Mouse (Mus musculus): ENCODE measurements around the gene Commd3.

Gene Commd3

DNA sequence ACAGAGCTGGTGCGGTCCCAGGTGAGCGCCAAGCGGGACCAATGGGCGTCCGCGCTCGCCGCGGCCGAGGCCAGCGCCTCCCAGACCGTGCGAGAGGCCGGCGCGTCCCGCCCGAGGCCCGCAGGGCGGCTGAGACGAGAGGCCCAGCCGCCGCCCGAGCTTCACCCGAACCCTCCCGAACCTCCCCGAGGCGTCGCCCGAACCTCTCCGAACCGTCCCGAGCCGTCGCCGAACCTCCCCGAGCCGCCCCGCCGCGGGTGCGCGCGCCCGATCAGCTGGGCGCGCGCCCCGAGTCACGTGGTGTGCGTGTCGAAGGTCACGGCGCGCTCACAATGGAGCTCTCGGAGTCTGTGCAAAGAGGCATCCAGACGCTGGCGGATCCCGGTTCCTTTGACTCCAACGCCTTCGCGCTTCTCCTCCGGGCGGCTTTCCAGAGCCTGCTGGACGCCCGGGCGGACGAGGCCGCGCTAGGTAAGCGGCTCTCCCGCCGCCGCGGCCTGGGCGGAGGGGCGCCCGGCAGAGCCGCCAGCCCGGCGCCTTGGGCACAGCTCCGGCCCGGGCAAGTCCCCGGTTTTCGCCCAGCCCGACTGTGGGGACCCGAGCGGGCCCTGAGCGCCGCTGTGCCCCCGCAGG, at the start of gene Commd3:
Gene Commd3, plus strand, starts transcription at position 252 of the 633 bp plus-strand sequence.
- DNase-seq (ENCODE audit: low read depth in 1 of 2, low spot score in 2 of 2) = peak; percentile 59 to 87

DNA sequence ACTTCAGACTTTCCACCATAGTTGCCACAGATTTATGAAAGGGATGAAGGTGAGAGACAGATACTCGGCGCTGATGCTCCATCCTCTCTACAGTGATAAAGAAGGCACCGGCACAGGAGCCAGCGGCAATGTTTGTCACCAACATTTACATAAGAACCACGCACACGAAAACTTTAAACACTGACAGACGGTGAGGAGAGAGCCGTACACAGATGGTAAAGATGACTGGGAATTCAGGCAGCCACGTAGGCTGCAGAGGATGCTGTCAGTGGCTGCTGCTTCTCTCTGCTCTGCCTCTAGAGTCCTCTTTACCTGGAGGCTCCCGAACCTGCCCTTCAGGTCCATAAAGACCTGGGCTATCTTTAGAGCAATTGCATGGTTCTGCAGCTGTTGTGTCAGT, 49.0 kb upstream of the Commd3 start:
- no peak for DNase-seq (ENCODE audit: low read depth in 1 of 2, low spot score in 2 of 2)

- DNase-seq (ENCODE audit: low read depth in 1 of 2, low spot score in 2 of 2) = no peak
Observed at GRCm38 (mm10) chr2:18630547-18630946, 41.6 kb upstream of the Commd3 start.

GRCm38 (mm10) chr2:18635052-18635451, 37.1 kb upstream of the Commd3 start:
- no peak for DNase-seq (ENCODE audit: low read depth in 1 of 2, low spot score in 2 of 2)

- DNase-seq (ENCODE audit: low read depth in 1 of 2, low spot score in 2 of 2) = no peak
Observed at GRCm38 (mm10) chr2:18648563-18648962, 23.6 kb upstream of the Commd3 start.

DNA sequence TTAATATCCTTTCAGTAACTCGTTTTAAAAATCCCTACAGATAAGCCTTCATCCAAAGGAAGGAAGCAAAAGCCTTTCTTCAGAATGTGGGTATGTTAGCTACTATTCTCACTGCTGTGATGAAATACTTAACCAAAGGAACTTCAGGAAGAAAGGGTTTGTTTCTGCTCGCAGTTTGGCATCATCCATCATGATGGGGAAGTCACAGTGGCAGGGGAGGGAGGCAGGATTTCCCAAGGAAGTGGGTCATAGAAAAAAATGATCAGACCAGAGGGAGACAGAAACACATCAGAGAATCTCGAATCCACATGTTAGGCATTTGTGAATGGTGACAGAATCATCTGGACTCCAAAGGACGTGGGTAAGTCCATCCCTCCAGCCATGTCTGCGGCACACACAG, 17.4 kb upstream of the Commd3 start:
- DNase-seq (ENCODE audit: low read depth in 1 of 2, low spot score in 2 of 2) = no peak

DNA sequence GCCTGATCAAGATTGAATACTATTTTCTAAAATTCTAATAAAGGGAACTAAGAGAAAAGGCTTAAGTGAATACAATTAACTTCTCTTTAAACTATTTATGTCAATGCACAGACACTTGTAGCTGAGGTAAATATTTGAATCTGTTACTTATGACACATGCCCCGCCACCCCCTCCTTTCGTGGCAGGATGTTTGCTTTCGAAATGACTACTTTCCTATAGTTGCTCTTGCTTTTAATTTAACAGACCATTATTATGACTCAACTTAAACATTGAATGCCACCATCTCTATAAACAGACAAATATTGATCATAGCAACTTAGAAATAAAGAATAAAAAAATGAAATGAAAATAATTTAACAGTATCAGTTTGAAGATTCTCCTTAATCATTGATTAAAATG, 8.2 kb upstream of the Commd3 start:
- DNase-seq (ENCODE audit: low read depth in 1 of 2, low spot score in 2 of 2) = no peak

- no peak for DNase-seq (ENCODE audit: low read depth in 1 of 2, low spot score in 2 of 2)
Observed at GRCm38 (mm10) chr2:18671041-18671440, 1.1 kb upstream of the Commd3 start.

GRCm38 (mm10) chr2:18672766-18673164, 581 bp downstream of the Commd3 start:
- no peak for DNase-seq (ENCODE audit: low read depth in 1 of 2, low spot score in 2 of 2)

GRCm38 (mm10) chr2:18673766-18674165, 1.6 kb downstream of the Commd3 start:
- no peak for DNase-seq (ENCODE audit: low read depth in 1 of 2, low spot score in 2 of 2)

DNA sequence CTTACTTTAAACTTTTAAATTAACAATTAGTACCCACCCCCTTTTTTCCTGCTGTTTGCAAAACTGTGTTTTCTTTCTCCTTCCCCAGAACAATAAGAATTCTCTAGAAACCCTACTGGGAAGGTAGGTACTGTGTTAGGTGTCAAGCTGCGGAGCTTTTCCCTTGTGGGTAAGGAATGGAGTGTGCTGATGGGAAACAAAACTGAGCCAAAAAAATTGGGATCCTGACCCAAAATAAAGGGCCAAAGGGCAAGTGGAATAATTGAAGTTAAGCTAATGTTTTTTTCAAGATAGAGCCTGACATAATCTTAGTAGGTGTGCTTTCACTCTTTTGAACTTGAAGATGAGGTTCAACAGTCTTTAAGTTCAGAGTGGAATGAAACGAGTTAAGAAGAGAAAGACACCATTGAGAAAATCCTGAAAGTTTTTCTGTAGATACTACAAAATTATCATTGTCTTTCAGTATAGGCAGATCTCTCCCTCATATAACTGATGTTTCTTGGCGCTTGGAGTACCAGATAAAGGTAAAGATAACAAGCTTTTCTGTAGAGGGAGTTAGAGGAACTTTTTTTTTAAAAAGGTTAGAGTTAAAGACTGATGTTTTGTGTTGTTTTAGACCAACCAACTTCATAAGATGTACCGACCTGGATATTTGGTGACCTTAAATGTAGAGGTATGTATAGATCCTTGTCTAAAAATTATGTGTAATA, 2.2 kb downstream of the Commd3 start:
- no peak for DNase-seq (ENCODE audit: low read depth in 1 of 2, low spot score in 2 of 2)

DNA sequence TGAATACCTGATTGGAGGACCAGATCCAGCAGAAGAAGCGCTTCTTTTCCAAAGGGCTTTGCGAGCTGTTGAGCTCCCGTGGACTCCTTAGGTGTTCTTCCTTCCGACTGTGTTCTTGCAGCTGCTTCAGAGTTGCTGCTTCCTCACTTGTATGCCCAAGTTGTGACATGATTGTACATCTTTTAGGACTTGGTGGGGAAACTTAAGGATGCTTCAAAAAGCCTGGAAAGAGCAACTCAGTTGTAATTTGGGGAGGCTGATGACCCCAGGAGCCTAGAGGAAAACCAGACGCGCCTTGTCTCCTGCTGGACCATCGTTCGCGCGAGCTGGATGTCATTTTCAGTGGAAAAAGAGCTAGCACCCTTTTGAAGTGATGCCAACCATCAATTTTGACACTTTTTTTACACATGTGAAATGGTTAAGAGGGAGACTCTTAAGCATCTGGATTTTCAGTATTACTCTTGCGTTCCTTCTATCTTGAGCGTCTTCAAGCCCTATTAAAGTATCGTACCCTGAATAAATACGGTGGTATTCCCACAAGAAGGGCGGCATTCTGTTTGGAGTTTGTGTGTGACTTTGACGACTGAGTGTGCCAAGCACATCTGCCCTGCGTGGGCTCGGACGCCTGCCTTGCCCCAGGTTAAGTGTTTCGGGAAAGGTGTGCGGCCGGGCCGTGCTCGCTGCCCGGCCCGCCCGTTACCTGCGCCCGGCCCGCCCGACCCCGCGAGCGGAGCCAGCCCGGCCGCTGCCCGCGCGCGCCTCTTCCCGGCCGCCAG, 3.7 kb downstream of the Commd3 start:
- DNase-seq (ENCODE audit: low read depth in 1 of 2, low spot score in 2 of 2) = no peak

DNA sequence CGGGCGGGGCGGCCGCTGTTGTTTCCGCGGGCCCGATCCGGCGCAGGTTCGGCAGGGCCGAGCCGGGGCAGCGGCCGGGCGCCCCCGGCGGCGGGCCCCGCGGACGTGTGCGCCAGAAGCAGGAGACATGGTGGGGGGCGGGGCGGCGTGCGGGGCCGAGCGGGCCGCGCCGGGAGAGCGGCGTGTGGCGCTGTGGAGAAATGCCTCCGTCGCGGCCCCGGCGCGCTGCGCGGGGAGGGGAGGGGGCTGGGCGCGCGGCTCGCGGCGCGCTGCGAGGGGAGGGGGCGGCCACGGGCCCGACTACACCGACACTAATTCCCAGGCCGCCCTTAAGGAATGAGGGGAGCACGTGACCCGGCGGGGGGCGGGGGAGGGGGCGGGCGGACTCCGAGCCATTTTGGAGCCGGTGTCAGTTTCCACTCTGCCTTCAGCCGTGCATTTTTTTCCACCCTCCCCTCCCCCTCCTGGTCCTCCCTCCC, 4.3 kb downstream of the Commd3 start:
- DNase-seq (ENCODE audit: low read depth in 1 of 2, low spot score in 2 of 2) = peak in 1 of 2 experiments; percentile 41

DNA sequence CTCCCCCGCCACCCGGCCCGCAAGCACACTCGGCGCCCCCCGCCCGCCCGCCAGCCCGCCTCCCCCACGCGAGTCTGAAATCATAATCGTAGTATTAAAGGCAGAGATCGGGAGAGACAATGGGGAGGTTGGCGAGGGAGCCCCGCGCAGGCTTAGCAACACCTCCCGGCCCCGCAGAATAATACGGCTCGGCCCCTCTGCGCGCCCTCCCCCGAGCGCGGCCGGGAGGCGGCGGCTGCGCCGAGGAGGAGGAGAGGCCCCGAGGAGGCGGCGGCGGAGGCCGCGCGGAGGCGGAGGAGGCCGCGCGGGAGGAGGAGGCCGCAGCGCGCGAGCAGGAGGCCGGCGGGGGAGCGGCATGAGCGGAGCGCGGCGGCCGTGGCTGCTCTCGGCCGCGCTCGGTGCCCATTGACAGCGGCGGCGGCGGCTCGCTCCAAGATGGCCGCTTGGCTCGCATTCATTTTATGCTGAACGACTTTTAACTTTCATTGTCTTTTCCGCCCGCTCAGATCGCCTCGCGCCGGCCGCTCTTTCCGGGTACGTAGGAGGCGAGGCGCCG, 4.8 kb downstream of the Commd3 start, which contains the start of gene Bmi1:
Gene Bmi1, plus strand, starts transcription at position 83 of the 556 bp plus-strand sequence.
- DNase-seq (ENCODE audit: low read depth in 1 of 2, low spot score in 2 of 2) = no peak

GRCm38 (mm10) chr2:18677631-18678471, 5.7 kb downstream of the Commd3 start:
- no peak for DNase-seq (ENCODE audit: low read depth in 1 of 2, low spot score in 2 of 2)

DNA sequence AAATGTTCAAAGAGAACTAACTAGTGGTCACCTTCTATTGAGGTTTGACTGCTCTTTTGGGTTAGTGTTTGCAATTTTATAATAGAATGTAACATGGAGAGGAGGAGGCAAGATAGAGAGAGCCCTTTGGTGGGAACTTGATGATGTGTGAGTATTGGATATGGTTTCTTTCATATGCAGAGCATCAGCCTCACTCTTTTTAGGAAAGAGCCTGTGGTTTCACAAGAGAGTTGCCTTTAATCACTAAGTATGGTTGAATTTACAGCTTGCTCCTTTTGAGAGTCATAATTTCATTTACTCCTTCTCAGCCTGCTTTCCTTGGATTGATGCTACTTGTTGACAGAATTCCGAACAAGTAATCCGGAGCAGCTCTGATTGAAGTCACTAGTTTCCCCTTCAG, 7.5 kb downstream of the Commd3 start:
- DNase-seq (ENCODE audit: low read depth in 1 of 2, low spot score in 2 of 2) = no peak

DNA sequence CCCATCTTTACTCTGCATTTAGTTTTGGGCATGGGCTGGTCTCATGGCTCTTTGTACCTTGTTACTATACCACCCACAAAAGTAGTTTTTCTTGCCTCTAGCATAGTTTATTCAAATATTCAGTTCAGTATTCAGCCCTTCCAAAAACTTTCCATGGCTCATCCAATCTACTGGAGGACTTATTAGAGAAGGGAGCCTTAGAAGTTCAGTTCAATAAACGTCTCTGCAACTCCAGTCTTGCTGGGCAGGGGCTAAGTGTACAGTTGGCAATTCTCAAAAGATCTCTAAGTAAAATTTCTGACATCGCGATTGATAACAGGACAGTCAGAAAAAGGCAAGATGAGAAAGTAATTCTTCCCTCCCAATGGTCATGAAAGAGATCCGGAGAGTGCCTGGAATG, 8.3 kb downstream of the Commd3 start:
- DNase-seq (ENCODE audit: low read depth in 1 of 2, low spot score in 2 of 2) = no peak

GRCm38 (mm10) chr2:18680961-18681360, 8.8 kb downstream of the Commd3 start:
- DNase-seq (ENCODE audit: low read depth in 1 of 2, low spot score in 2 of 2) = peak in 1 of 2 experiments; percentile 58

DNA sequence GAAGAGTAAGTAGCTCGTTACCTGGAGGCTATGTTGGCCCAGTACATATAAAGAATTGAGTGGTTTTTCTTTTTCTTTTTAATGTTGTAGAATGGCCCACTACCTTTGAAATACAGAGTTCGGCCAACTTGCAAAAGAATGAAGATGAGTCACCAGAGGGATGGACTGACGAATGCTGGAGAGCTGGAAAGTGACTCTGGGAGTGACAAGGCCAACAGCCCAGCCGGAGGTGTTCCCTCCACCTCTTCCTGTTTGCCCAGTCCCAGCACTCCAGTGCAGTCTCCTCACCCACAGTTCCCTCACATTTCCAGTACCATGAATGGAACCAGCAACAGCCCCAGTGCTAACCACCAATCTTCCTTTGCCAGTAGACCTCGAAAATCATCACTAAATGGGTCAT, 11.9 kb downstream of the Commd3 start:
- DNase-seq (ENCODE audit: low read depth in 1 of 2, low spot score in 2 of 2) = no peak

GRCm38 (mm10) chr2:18686386-18686785, 14.2 kb downstream of the Commd3 start:
- no peak for DNase-seq (ENCODE audit: low read depth in 1 of 2, low spot score in 2 of 2)

Measured in monocyte, adult 2 months (primary cell).